Mouse (Mus musculus) ovary, postnatal 10 days (tissue): ENCODE data around the gene B230217C12Rik.

ENCODE experiments used
- DNase-seq: peaks from one replicate; pipeline ENCODE4 v3.0.0; 2022; ENCODE audit warnings: low spot score

B230217C12Rik gene

GRCm38 (mm10) chr11:97809235-97810121 lies 31.1 kb upstream of the B230217C12Rik start:
- DNase-seq = no peak

DNA sequence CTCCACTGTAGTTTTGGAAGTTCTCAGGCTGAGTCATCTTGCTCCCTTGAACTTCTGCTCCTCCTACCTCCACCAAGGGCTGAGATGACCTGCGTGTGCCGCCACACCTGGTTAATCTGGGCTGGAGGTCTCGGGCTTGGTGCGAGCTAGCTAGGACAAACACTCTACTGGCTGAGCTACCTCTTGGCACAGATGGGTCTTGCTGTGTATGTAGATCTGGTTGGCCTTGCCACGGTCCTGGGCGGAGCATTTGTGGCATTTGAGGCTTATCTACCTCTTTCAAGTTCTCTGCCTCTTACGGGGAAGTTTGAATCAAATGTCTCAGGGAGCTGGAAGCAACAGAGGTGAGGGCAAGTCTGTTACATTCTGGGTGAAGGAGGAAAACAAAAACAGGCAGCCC lies 30.2 kb upstream of the B230217C12Rik start:
- DNase-seq = no peak

- DNase-seq = no peak
Measured at GRCm38 (mm10) chr11:97810970-97811369, 29.6 kb upstream of the B230217C12Rik start.

- DNase-seq = no peak
Measured at GRCm38 (mm10) chr11:97811569-97812362, 28.8 kb upstream of the B230217C12Rik start.

GRCm38 (mm10) chr11:97812491-97812921 lies 28.1 kb upstream of the B230217C12Rik start:
- DNase-seq = no peak

- DNase-seq = no peak
Measured at GRCm38 (mm10) chr11:97813085-97813484, 27.5 kb upstream of the B230217C12Rik start.

GRCm38 (mm10) chr11:97813746-97814515 lies 26.6 kb upstream of the B230217C12Rik start:
- no peak for DNase-seq

GRCm38 (mm10) chr11:97815736-97816135 lies 24.8 kb upstream of the B230217C12Rik start:
- no peak for DNase-seq

DNA sequence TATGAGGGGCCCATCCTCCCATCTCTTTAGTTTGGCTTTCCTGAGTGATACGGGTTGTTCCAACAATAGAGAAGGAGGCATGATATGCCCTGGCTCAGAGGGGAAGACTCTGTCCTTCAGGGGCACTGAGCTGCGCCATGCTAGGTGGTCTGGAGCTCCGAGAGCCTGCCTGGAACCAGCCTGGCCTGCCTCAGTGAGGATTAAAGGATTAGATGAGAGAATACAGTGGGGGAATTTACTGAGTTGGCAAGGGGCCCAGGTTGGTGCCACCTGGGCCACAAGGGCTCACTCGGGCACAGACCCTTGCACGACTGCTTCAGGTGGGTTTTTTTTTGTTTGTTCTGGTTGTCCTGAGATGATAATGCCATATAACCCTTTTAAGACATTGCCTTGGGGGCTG lies 24.4 kb upstream of the B230217C12Rik start:
- no peak for DNase-seq

- no peak for DNase-seq
Measured at GRCm38 (mm10) chr11:97816916-97817315, 23.7 kb upstream of the B230217C12Rik start.

DNA sequence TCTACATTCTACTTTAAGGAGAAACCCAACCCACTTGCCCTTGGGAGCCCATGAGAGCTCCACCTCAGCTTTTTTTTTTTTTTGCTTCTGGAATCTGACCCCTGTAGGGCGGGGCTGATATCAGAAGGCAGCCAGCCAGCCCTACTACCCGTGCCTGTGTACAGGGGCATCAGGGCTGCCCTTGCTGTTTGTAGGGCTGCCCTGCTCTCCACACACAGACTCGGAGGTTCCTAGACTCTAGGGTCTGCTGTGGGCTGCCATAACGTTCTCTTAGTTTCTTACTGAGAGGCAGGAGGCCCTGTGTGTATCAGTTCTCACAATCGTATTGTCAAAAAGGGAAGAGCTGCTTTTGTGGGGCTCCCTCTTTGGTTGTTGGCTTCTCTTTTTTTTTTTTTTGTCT lies 23.2 kb upstream of the B230217C12Rik start:
- no peak for DNase-seq

GRCm38 (mm10) chr11:97818003-97818402 lies 22.6 kb upstream of the B230217C12Rik start:
- no peak for DNase-seq

- DNase-seq = no peak
Measured at GRCm38 (mm10) chr11:97818571-97818970, 22.0 kb upstream of the B230217C12Rik start.

DNA sequence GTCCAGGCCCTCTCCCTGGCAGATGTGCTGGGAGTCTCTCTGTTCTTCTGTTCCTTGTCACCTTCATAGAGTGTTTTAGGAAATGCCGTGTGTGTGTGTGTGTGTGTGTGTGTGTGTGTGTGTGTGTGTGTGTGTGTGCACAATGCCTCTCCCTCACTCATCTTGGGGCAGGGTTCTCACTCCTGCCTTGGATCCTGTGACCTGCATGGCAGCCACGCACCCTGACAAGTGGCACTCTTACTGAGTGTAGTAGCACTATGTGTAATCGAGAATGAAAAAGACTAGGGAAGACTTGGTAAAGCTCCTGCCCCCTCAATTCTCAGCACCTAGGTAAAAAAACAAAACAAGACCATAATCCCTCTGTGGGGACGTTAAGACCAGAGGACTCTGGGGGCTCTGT lies 21.5 kb upstream of the B230217C12Rik start:
- no peak for DNase-seq

- DNase-seq = no peak
Measured at GRCm38 (mm10) chr11:97819923-97820322, 20.7 kb upstream of the B230217C12Rik start.

DNA sequence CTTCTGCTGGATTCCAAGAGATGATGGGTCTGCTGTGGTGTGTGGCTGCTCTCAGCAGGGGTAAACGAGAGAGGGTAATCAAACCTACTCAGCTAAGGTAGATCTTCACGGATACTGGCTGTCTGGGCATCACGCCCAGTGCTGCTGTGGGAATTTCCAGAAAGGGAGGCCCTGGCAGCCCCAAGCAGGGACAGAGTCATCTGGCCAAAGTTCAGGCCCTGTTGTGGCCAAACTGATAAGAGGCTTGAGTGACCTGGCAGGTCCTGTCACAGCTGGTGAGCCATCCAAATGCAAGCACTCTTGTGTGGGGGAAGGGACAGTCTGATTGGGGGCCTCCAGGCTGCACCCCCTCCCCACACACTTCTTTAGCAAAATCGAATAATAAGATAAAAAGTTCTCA lies 19.7 kb upstream of the B230217C12Rik start:
- DNase-seq = no peak

- DNase-seq = no peak
Measured at GRCm38 (mm10) chr11:97821401-97822064, 19.0 kb upstream of the B230217C12Rik start.

DNA sequence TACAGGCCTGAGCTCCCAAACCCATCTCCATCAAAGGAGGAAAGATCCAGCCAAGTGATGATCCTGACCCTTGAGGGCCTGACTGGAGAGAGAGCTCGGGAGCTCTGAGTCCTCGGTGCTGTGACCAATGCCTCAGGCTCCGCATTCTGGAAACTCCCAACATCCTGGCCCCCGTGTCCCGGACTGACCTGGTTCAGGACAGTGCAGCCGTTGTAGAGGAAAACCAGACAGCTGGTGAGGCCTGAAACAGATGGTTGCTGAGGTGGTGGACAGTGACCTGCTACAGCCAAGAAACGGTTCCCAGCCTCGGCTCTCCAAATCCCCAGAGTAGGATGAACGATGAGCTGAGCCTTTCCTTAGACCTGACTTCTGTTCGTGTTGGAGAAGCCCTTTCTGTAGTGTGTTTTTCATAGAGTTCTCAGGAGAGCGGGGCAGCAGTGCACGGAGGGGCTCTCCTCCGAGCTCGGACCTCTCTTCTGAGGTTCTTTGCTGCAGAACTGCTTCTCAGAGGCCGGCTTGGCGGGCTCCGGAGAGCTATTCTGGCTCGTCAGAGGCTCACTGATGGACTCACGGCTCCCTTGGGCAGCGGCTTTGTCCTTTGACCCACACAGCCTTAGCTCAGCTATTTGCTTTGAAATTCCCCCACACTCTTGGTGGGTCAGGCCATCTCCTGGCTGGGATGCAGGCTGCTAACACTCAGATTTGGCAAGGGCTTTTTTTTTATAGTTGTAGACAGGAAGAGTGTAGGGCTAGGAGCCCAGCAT lies 17.6 kb upstream of the B230217C12Rik start:
- DNase-seq = no peak

DNA sequence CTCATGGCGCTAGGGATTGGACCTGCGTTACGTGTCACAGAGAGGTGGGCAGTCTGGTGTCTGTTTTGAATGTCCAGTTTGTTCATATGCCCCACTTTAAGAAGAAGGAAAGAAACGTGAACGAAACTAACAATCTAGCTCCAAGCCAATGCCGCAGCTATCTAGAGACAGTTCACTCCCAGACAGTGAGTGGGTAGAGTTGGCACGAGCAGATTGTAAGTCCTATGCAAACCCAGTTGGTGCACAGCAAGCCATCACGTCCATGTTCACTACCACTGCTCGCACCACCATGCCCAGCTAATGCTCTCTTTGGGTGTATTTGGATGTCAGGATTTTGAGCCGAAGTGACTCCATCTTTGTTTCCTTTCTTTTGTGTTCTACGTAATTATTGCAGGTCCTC lies 16.4 kb upstream of the B230217C12Rik start:
- no peak for DNase-seq

- no peak for DNase-seq
Measured at GRCm38 (mm10) chr11:97824895-97825294, 15.7 kb upstream of the B230217C12Rik start.

- DNase-seq = no peak
Measured at GRCm38 (mm10) chr11:97825295-97825694, 15.3 kb upstream of the B230217C12Rik start.
